Mouse (Mus musculus) limb, embryonic 11.5 days (tissue): Measurements from ENCODE around the gene Rbfox3. TPM values are rescaled to one million over a fixed set of nuclear protein-coding genes. Genes with fewer than 3 reads are reported as not detected.
A peak's percentile ranks its signal among the peaks of the same experiment; 100 is the strongest.

Experiments
- ATAC-seq: fragments of 200-750 bp; cut with Nextera tagmentation; 2 replicates; pipeline ENCODE4 v1.8.0; 2017; ENCODE audit warnings: low read depth; ENCODE audit not compliant: insufficient number of reproducible peaks, low FRiP score, low TSS enrichment
- DNase-seq: peaks from one replicate; pipeline ENCODE4 v3.0.0-alpha.2; 2015; ENCODE audit warnings: low spot score
- H3K27ac ChIP-seq: fragments of 300-500 bp; sonication (generic); replicated peaks from 2 replicates; pipeline ENCODE4 v1.5.1; 2014; ENCODE audit warnings: low read depth, mild to moderate bottlenecking, low read length
- H3K27me3 ChIP-seq: fragments of 300-500 bp; sonication (generic); 2 replicates; pipeline ENCODE4 v1.6.1; 2014; ENCODE audit warnings: mild to moderate bottlenecking, low read length, mixed read lengths; ENCODE audit not compliant: control insufficient read depth, insufficient read depth
- H3K36me3 ChIP-seq: fragments of 300-500 bp; sonication (generic); 2 replicates; pipeline ENCODE4 v1.6.1; 2014; ENCODE audit warnings: mild to moderate bottlenecking, low read length, moderate library complexity, mixed read lengths; ENCODE audit not compliant: control insufficient read depth, insufficient read depth
- H3K4me1 ChIP-seq: fragments of 300-500 bp; sonication (generic); 2 replicates; pipeline ENCODE4 v1.6.1; 2014; ENCODE audit warnings: low read length, mixed read lengths; ENCODE audit not compliant: control insufficient read depth, insufficient read depth
- H3K4me2 ChIP-seq: fragments of 300-500 bp; sonication (generic); 2 replicates; pipeline ENCODE4 v1.6.1; 2014; ENCODE audit warnings: low read depth, mild to moderate bottlenecking, moderate library complexity; ENCODE audit not compliant: severe bottlenecking
- H3K4me3 ChIP-seq: fragments of 300-500 bp; sonication (generic); 2 replicates; pipeline ENCODE4 v1.5.1; 2014; ENCODE audit warnings: low read depth, low read length
- H3K9ac ChIP-seq: fragments of 300-500 bp; sonication (generic); 2 replicates; pipeline ENCODE4 v1.6.1; 2014; ENCODE audit warnings: mild to moderate bottlenecking, low read length
- H3K9me3 ChIP-seq: fragments of 300-500 bp; sonication (generic); 2 replicates; pipeline ENCODE4 v1.6.1; 2016; ENCODE audit warnings: low read length; ENCODE audit not compliant: control insufficient read depth
- WGBS: fragments of 180-500 bp; shearing (Covaris S2); extraction: QIAGEN DNeasy Blood & Tissue Kit; methylation state at CpG from one replicate; pipeline ENCODE4 v1.1.7; 2014; 5-methylcytosine and 5-hydroxymethylcytosine counted together
- polyA plus RNA-seq: library from polyadenylated mRNA; unstranded; fragments of >200 nt; fragmentation: Nextera tagmentation; extraction: Ambion mirVana; gene quantifications from 2 replicates; pipeline ENCODE4 v1.2.1, GENCODE M21; 2014

Gene Rbfox3
- polyA plus RNA-seq, 1 experiment from 2014 or later, result 1.9 TPM

- DNase-seq, result no peak
- 89% methylated on average over 7 of the region's 7 CpGs for WGBS
- ATAC-seq, result no peak
- Histone ChIP-seq H3K27me3 (no peaks in the 10 kb centered on the region), H3K36me3 (no peaks in the 10 kb centered on the region), H3K9ac (no peak overlapping the region), H3K9me3 (no peaks in the 10 kb centered on the region), H3K4me3 (no peak overlapping the region), H3K4me2 (no peak overlapping the region), H3K27ac (no peak overlapping the region), H3K4me1 (no peaks in the 10 kb centered on the region)
Measured at GRCm38 (mm10) chr11:118517924-118518323, 393.5 kb downstream of the Rbfox3 start.

- Histone ChIP-seq H3K4me2 (no peak overlapping the region), H3K36me3 (no peaks in the 10 kb centered on the region), H3K9ac (no peak overlapping the region), H3K27me3 (no peaks in the 10 kb centered on the region), H3K4me1 (0 out of 2 replicates have a peak, but pooled peaks cover 3% of the 10 kb centered on the region), H3K27ac (no peak overlapping the region), H3K9me3 (no peaks in the 10 kb centered on the region), H3K4me3 (no peak overlapping the region)
- ATAC-seq (peak; percentile 59), DNase-seq (no peak)
- 57% methylated on average over 15 of the region's 15 CpGs for WGBS
Measured at GRCm38 (mm10) chr11:118512257-118512910, 399.0 kb downstream of the Rbfox3 start.

GRCm38 (mm10) chr11:118511851-118512250, 399.5 kb downstream of the Rbfox3 start:
- ATAC-seq (no peak), DNase-seq (no peak)
- 72% methylated on average over 6 of the region's 6 CpGs for WGBS
- Histone ChIP-seq H3K4me3 (no peak overlapping the region), H3K36me3 (no peaks in the 10 kb centered on the region), H3K4me2 (no peak overlapping the region), H3K27ac (no peak overlapping the region), H3K9me3 (no peaks in the 10 kb centered on the region), H3K4me1 (0 out of 2 replicates have a peak, but pooled peaks cover 3% of the 10 kb centered on the region), H3K27me3 (no peaks in the 10 kb centered on the region), H3K9ac (no peak overlapping the region)

DNA sequence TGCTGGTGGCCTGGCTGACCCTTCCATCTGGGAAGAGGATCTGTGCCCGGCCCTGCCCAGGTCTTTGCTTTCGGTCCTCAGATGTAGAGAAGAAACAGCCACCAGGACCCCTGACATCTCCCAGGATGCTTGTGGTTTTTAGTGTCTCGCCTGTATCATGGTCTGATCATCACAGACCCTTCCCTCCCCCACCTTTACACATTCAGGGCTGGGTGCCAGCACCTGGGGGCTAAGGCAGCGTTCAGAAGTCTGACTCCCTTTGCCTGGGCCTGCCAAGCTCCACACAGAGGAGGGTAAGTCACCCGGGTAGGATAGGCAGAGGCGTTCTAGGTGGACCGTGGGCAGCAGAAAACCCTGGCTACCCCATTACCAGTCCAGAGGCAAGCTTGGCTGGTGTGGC, 403.1 kb downstream of the Rbfox3 start:
- 77% methylated on average over 7 of the region's 7 CpGs for WGBS
- H3K4me3 ChIP-seq, result no peak overlapping the region
- peaks cover 18% of the 10 kb centered on the region for H3K27me3 ChIP-seq
- DNase-seq (no peak), ATAC-seq (no peak)
- H3K9me3 ChIP-seq, result no peaks in the 10 kb centered on the region
- H3K9ac ChIP-seq, result no peak overlapping the region
- 0 out of 2 replicates have a peak, but pooled peaks cover 5% of the 10 kb centered on the region for H3K4me1 ChIP-seq
- H3K4me2 ChIP-seq, result no peak overlapping the region
- no peaks in the 10 kb centered on the region for H3K36me3 ChIP-seq
- H3K27ac ChIP-seq, result no peak overlapping the region

DNA sequence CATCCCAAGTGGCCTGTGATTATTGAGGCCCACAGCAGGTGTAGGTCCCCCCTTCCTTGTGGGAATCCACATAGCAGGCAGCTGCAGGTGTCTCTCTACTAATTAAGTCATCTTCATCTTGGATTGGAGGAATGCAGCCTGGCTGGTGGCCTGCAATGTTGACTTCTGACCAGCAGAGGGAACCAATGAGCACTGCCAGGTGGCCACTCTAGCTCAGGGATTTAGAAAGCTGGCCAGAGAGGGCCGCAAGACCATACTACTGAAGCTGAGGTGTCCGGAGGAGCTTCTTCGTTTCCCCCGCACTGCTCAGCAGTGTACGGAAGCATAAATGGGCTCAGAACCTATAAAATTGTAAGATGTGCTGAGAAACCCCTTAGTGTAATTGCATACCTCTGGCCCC, 403.5 kb downstream of the Rbfox3 start:
- Histone ChIP-seq H3K36me3 (no peaks in the 10 kb centered on the region), H3K9me3 (no peaks in the 10 kb centered on the region), H3K4me3 (no peak overlapping the region), H3K4me1 (0 out of 2 replicates have a peak, but pooled peaks cover 5% of the 10 kb centered on the region), H3K27me3 (peaks cover 22% of the 10 kb centered on the region), H3K4me2 (no peak overlapping the region), H3K27ac (no peak overlapping the region), H3K9ac (no peak overlapping the region)
- DNase-seq (peak; percentile 83), ATAC-seq (no peak)
- 37% methylated on average over 5 of the region's 5 CpGs for WGBS

GRCm38 (mm10) chr11:118507095-118507494, 404.3 kb downstream of the Rbfox3 start:
- peaks cover 24% of the 10 kb centered on the region for H3K27me3 ChIP-seq
- whole genome bisulfite sequencing, result 78% methylated on average over 6 of the region's 6 CpGs

DNA sequence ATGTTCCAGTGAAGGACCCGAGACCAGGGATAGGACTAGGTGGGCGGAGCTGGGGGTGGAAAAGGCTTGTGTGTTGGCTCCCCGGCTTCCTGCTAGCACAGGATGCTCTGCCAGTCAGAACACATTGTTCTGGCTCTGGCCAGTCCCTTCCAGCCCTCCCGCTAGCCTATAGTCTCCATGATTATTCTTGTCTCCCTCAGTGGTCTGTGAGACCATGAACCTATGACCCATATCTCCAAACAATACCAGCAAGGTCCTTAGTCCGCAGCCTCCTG, 407.3 kb downstream of the Rbfox3 start:
- no peak for ATAC-seq
- H3K4me1 ChIP-seq, result 0 out of 2 replicates have a peak, but pooled peaks cover 2% of the 10 kb centered on the region
- no peaks in the 10 kb centered on the region for H3K36me3 ChIP-seq
- no peaks in the 10 kb centered on the region for H3K9me3 ChIP-seq
- no peak overlapping the region for H3K27ac ChIP-seq
- DNase-seq, result no peak
- H3K9ac ChIP-seq, result no peak overlapping the region
- peaks cover 24% of the 10 kb centered on the region for H3K27me3 ChIP-seq
- H3K4me3 ChIP-seq, result no peak overlapping the region
- no peak overlapping the region for H3K4me2 ChIP-seq
- 77% methylated on average over 5 of the region's 5 CpGs for WGBS

More at GRCm38 (mm10) chr11:118507095-118507494, 404.3 kb downstream of the Rbfox3 start:
- no peak for ATAC-seq
- Histone ChIP-seq H3K4me1 (0 out of 2 replicates have a peak, but pooled peaks cover 2% of the 10 kb centered on the region), H3K4me3 (no peak overlapping the region), H3K9ac (no peak overlapping the region), H3K9me3 (no peaks in the 10 kb centered on the region), H3K36me3 (no peaks in the 10 kb centered on the region), H3K4me2 (no peak overlapping the region), H3K27ac (no peak overlapping the region)
- DNase-seq, result no peak

- H3K4me1 ChIP-seq, result 0 out of 2 replicates have a peak, but pooled peaks cover 2% of the 10 kb centered on the region
- no peak overlapping the region for H3K4me2 ChIP-seq
- no peak for DNase-seq
- H3K27ac ChIP-seq, result no peak overlapping the region
- no peaks in the 10 kb centered on the region for H3K36me3 ChIP-seq
- ATAC-seq, result no peak
- 20% methylated on average over 34 of the region's 34 CpGs for WGBS
- H3K4me3 ChIP-seq, result no peak overlapping the region
- H3K9ac ChIP-seq, result peak overlapping the region; percentile 2; the same call in 1 of the 2 replicates
- no peaks in the 10 kb centered on the region for H3K9me3 ChIP-seq
- H3K27me3 ChIP-seq, result peaks cover 24% of the 10 kb centered on the region
Measured at GRCm38 (mm10) chr11:118503418-118504179, 407.8 kb downstream of the Rbfox3 start.
